Mouse (Mus musculus) right cerebral cortex, adult 18-20 months (tissue): Measurements from ENCODE around the gene Lrp5.

Experiments used
- DNase-seq: peaks from one replicate; pipeline ENCODE4 v3.0.0; 2022; ENCODE audit warnings: mixed read lengths

The Lrp5 gene

GRCm38 (mm10) chr19:3549263-3549662 is 137.1 kb downstream of the Lrp5 start:
- DNase-seq = no peak

DNA sequence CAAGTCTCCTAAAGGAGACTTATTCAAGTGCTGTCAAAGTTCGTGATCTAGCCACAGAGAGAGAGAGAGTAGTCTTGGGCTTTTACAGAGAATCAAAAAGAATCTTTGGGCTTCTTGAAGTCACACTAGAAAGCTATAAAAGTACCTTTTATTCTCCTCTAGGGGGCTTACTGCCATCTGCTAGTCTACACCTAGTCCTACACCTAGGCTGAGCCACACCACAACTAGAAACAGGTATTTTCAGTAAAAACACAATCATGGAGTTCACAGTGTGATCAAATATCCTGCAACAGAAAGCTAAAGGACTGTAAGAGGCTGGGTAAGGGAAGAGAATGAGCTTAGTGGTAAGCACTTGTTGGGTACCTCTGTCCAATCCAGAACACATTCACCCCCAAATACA is 138.1 kb downstream of the Lrp5 start:
- no peak for DNase-seq

GRCm38 (mm10) chr19:3544995-3545394 is 141.4 kb downstream of the Lrp5 start:
- no peak for DNase-seq

DNA sequence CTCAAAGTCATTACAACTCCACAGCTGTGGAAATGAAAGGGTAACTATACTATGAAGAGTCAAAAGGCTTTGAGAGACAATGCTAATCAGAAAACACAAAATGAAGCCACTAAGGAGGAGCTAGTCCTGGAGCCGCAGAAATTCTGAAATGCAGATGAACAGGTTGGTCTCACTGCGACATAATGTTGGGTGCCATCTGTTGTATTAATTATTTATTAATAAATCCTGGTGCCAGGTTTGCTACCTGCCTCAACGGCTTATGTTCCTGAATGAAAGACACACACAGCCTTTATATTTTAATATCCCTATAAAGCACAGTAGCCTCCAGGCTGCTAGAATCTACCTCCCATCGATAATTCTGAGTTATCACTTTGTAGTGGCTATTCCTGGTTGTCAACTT is 143.8 kb downstream of the Lrp5 start:
- DNase-seq = no peak

DNA sequence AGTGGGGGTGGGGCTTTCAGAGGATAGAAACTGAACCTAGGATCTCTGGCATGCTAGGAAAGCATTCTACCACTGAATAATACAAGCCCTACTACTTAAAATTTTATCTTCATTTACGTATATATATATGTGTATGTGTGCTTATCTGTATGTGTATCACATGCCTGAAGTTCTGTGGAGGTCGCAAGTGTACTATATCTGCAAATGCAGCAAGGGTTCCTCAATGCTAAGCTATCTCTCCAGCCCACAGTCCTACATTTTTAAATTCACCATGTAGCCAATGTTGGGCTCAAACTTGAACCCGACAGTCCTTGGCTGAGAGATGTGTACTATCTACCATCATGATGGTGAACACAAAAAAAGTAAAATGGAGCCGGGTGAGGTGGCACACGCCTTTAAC is 145.4 kb downstream of the Lrp5 start:
- DNase-seq = no peak

DNA sequence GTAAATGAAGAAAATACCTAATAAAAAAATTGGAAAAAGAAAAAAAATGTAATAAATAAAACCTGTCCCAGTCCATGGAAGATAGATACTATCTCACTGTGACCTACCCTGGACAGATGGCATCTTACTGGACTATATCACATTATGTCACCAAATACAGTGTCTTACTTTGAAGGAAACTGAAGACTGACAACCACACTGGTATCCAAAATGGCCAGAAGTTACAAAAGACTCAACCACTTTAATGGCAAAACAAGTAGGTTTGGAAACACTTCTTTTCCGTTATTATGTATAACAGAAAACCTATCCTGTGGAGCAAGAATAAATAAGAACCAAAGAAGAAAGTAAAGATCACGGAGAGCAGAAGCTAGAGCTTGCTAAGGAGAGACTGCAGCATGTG is 146.1 kb downstream of the Lrp5 start:
- no peak for DNase-seq

- no peak for DNase-seq
Observed at GRCm38 (mm10) chr19:3539456-3539855, 146.9 kb downstream of the Lrp5 start.

GRCm38 (mm10) chr19:3537658-3538057 is 148.7 kb downstream of the Lrp5 start:
- no peak for DNase-seq

- no peak for DNase-seq
Observed at GRCm38 (mm10) chr19:3534945-3535344, 151.4 kb downstream of the Lrp5 start.
